Mouse (Mus musculus) lung, postnatal 0 days (tissue): ENCODE data around the gene Fkbp1b. TPM values are rescaled to one million over a fixed set of nuclear protein-coding genes. Genes with fewer than 3 reads are reported as not detected.

Experiments
- ATAC-seq: fragments of 200-750 bp; cut with Nextera tagmentation; 2 replicates; pipeline ENCODE4 v1.8.0; 2017; ENCODE audit warnings: moderate library complexity
- DNase-seq: peaks from one replicate; pipeline ENCODE4 v3.0.0-alpha.2; 2016; ENCODE audit warnings: low spot score
- H3K27ac ChIP-seq: fragments of 300-500 bp; sonication (generic); 2 replicates; pipeline ENCODE4 v1.5.1; 2014; ENCODE audit warnings: antibody characterized with exemption, mild to moderate bottlenecking, low read length, mixed read lengths
- H3K27me3 ChIP-seq: fragments of 300-500 bp; sonication (generic); replicated peaks from 2 replicates; pipeline ENCODE4 v1.6.1; 2014; ENCODE audit warnings: low read length, mixed read lengths; ENCODE audit not compliant: insufficient read depth
- H3K36me3 ChIP-seq: fragments of 300-500 bp; sonication (generic); 2 replicates; pipeline ENCODE4 v1.6.1; 2014; ENCODE audit warnings: low read length, mixed read lengths; ENCODE audit not compliant: insufficient read depth
- H3K4me1 ChIP-seq: fragments of 300-500 bp; sonication (generic); 2 replicates; pipeline ENCODE4 v1.6.1; 2014; ENCODE audit warnings: antibody characterized with exemption, low read depth, low read length, mixed read lengths; ENCODE audit not compliant: insufficient read depth
- H3K4me2 ChIP-seq: fragments of 300-500 bp; sonication (generic); replicated peaks from 2 replicates; pipeline ENCODE4 v1.6.1; 2014; ENCODE audit warnings: low read depth, mild to moderate bottlenecking, low read length, moderate library complexity, mixed read lengths
- H3K4me3 ChIP-seq: fragments of 300-500 bp; sonication (generic); 2 replicates; pipeline ENCODE4 v1.5.1; 2014; ENCODE audit warnings: low read depth, low read length
- H3K9ac ChIP-seq: fragments of 300-500 bp; sonication (generic); replicated peaks from 2 replicates; pipeline ENCODE4 v1.6.1; 2014; ENCODE audit warnings: low read depth, mild to moderate bottlenecking
- H3K9me3 ChIP-seq: fragments of 300-500 bp; sonication (generic); 2 replicates; pipeline ENCODE4 v1.6.1; 2016; ENCODE audit warnings: low read length, mixed read lengths
- CTCF ChIP-seq: IDR thresholded peaks from 2 replicates; pipeline ENCODE4 v1.5.1; 2016; ENCODE audit warnings: antibody characterized with exemption, mild to moderate bottlenecking
- EP300 ChIP-seq: IDR thresholded peaks from 2 replicates; pipeline ENCODE4 v1.6.1; 2016; ENCODE audit warnings: antibody characterized with exemption, mild to moderate bottlenecking, control low read depth
- WGBS: fragments of 180-500 bp; shearing (Covaris S2); extraction: QIAGEN DNeasy Blood & Tissue Kit; methylation state at CpG from one replicate; pipeline ENCODE4 v1.1.7; 2014; 5-methylcytosine and 5-hydroxymethylcytosine counted together
- polyA plus RNA-seq: library from polyadenylated mRNA; unstranded; fragments of >200 nt; fragmentation: Nextera tagmentation; extraction: Ambion mirVana; gene quantifications from 2 replicates; pipeline ENCODE4 v1.2.1, GENCODE M21; 2015

The Fkbp1b gene
- polyA plus RNA-seq, 1 experiment from 2014 or later, result 13.7 TPM

- H3K9me3 ChIP-seq, result no peaks in the 10 kb centered on the region
- 0 out of 2 replicates have a peak overlapping the region, but pooled peaks have one; percentile 55 for H3K9ac ChIP-seq
- ATAC-seq, result no peak
- H3K27ac ChIP-seq, result no peak overlapping the region
- TF ChIP-seq EP300, result no peak
- TF ChIP-seq CTCF, result no peak
- H3K4me3 ChIP-seq, result peak overlapping the region; percentile 70
- peak; percentile 29 for DNase-seq
- no peaks in the 10 kb centered on the region for H3K36me3 ChIP-seq
- peak overlapping the region; percentile 100 for H3K4me2 ChIP-seq
- WGBS, result 0% methylated on average over 11 of the region's 11 CpGs
- H3K4me1 ChIP-seq, result peaks cover 10% of the 10 kb centered on the region; the same call in 1 of the 2 replicates
- H3K27me3 ChIP-seq, result no peaks in the 10 kb centered on the region
Measured at GRCm38 (mm10) chr12:4840741-4841140, 650 bp downstream of the Fkbp1b start.

- Histone ChIP-seq H3K36me3 (no peaks in the 10 kb centered on the region), H3K9ac (no peak overlapping the region), H3K9me3 (no peaks in the 10 kb centered on the region), H3K4me1 (peaks cover 10% of the 10 kb centered on the region; the same call in 1 of the 2 replicates), H3K27me3 (no peaks in the 10 kb centered on the region), H3K27ac (no peak overlapping the region), H3K4me3 (no peak overlapping the region), H3K4me2 (peak overlapping the region; percentile 100)
- 31% methylated on average over 6 of the region's 6 CpGs for WGBS
- ATAC-seq (no peak), DNase-seq (peak; percentile 42)
- TF ChIP-seq EP300 (peak; percentile 61), CTCF (no peak)
Measured at GRCm38 (mm10) chr12:4840010-4840409, 1.4 kb downstream of the Fkbp1b start.

GRCm38 (mm10) chr12:4836959-4837358 lies 4.4 kb downstream of the Fkbp1b start:
- DNase-seq (no peak), ATAC-seq (no peak)
- 25% methylated on average over 4 of the region's 4 CpGs for WGBS
- 0 out of 2 replicates have a peak, but pooled peaks cover 2% of the 10 kb centered on the region for H3K36me3 ChIP-seq
- no peak overlapping the region for H3K27ac ChIP-seq
- no peaks in the 10 kb centered on the region for H3K27me3 ChIP-seq
- peaks cover 4% of the 10 kb centered on the region; the same call in 1 of the 2 replicates for H3K4me1 ChIP-seq
- no peak for TF ChIP-seq CTCF
- no peak for TF ChIP-seq EP300
- H3K9me3 ChIP-seq, result no peaks in the 10 kb centered on the region
- H3K4me3 ChIP-seq, result no peak overlapping the region
- H3K9ac ChIP-seq, result no peak overlapping the region
- no peak overlapping the region for H3K4me2 ChIP-seq

- no peaks in the 10 kb centered on the region for H3K4me1 ChIP-seq
- no peak for ATAC-seq
Measured at GRCm38 (mm10) chr12:4827256-4827655, 14.1 kb downstream of the Fkbp1b start.

GRCm38 (mm10) chr12:4817361-4818101 lies 23.9 kb downstream of the Fkbp1b start, which contains the start of gene Sf3b6:
Gene Sf3b6 (plus strand): TSS chr12:4817544.
- ATAC-seq (peak; percentile 98), DNase-seq (peak; percentile 99)
- peaks cover 9% of the 10 kb centered on the region for H3K36me3 ChIP-seq
- H3K4me1 ChIP-seq, result no peaks in the 10 kb centered on the region
- WGBS, result under 1% methylated on average over 49 of the region's 49 CpGs
- peak within 1 kb of the TSS; percentile 91 for H3K27ac ChIP-seq
- no peaks in the 10 kb centered on the region for H3K27me3 ChIP-seq
- H3K4me3 ChIP-seq, result peak within 1 kb of the TSS; percentile 87
- TF ChIP-seq EP300 (peak; percentile 18; the same call in 1 of the 2 replicates), CTCF (no peak)
- H3K9me3 ChIP-seq, result no peaks in the 10 kb centered on the region
- peak within 1 kb of the TSS; percentile 67 for H3K9ac ChIP-seq
- H3K4me2 ChIP-seq, result peak within 1 kb of the TSS; percentile 80

More at GRCm38 (mm10) chr12:4827256-4827655, 14.1 kb downstream of the Fkbp1b start:
- no peaks in the 10 kb centered on the region for H3K27me3 ChIP-seq
- no peak overlapping the region for H3K4me2 ChIP-seq
- no peaks in the 10 kb centered on the region for H3K9me3 ChIP-seq
- peaks cover 9% of the 10 kb centered on the region; the same call in 1 of the 2 replicates for H3K36me3 ChIP-seq
- DNase-seq, result no peak
- TF ChIP-seq EP300 (no peak), CTCF (no peak)
- no peak overlapping the region for H3K4me3 ChIP-seq
- 74% methylated on average over 3 of the region's 3 CpGs for WGBS
- H3K27ac ChIP-seq, result no peak overlapping the region
- no peak overlapping the region for H3K9ac ChIP-seq

GRCm38 (mm10) chr12:4816680-4817360 lies 24.6 kb downstream of the Fkbp1b start:
- DNase-seq (no peak), ATAC-seq (peak; percentile 64)
- TF ChIP-seq CTCF (no peak), EP300 (no peak)
- Histone ChIP-seq H3K4me2 (peak overlapping the region; percentile 80), H3K9me3 (no peaks in the 10 kb centered on the region), H3K27ac (peak overlapping the region; percentile 91), H3K9ac (peak overlapping the region; percentile 67), H3K4me3 (peak overlapping the region; percentile 87), H3K27me3 (no peaks in the 10 kb centered on the region), H3K36me3 (peaks cover 8% of the 10 kb centered on the region), H3K4me1 (no peaks in the 10 kb centered on the region)
- 7% methylated on average over 24 of the region's 24 CpGs for WGBS
